Mouse (Mus musculus): Measurements from ENCODE around the gene Ttc6.

The Ttc6 gene

GRCm38 (mm10) chr12:57545371-57546241 lies 18.3 kb upstream of the Ttc6 start:
- DNase-seq (ENCODE audit: low read depth, low spot score), result no peak

DNA sequence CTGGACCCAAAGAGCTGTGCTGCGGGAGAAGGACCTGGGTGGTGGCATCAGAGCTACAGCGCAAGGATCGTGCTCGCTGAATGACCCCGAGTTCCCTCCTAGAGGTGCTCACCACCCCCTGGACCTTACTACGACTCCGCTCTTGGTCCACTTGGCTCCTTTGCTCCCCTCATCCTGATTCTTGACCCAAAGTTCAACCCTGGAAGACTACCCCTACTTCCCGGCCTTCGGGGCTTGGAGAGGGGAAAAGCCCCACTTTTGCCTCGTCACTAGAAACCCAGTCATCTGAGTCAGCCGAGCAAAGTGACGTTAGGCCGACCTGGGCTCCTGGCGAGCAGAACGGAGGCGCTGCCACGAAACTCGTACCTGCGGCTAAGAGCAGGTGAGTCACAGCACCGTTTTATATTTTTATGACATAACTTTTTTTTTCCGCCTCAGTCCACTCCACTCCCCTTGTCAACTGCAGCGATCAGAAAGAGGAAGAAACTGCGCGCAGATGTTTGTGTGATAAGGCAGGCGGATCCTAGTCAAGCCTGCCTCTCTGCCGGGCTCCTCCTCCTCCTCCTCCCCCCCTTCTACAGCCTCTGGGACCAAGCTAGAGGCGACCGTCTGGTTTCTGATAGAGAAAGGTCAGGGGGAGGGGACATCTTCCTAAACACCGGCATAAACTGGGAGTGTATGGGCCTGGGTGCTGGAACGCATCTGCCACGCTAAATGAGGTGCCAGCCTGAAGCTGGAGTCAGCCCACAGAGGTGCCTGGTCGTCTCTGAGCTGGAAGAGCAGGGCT lies 17.3 kb upstream of the Ttc6 start, which contains the start of gene Foxa1:
Gene Foxa1 (minus strand): TSS at position 502 of the 787 bp plus-strand sequence.
- no peak for DNase-seq (ENCODE audit: low read depth, low spot score)

DNA sequence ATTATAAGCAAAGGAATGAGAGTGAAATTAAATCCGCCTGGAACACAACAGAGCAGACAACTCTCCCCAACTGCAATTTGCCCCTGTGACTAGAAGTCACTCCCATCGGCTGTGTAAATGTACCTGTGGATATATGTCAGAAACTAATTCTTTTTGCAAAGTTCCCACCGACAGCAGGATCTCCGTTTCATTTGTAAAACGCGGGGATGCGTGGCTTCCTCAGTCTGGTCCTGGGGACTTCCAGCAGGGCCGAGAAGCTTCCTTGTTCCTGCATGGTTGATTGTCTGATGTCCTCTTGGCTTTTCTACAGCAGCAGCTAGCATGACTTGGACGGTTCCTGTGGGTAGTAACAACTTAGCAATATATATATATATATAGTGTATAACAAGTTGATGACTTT lies 16.0 kb upstream of the Ttc6 start:
- DNase-seq (ENCODE audit: low read depth, low spot score), result no peak

DNA sequence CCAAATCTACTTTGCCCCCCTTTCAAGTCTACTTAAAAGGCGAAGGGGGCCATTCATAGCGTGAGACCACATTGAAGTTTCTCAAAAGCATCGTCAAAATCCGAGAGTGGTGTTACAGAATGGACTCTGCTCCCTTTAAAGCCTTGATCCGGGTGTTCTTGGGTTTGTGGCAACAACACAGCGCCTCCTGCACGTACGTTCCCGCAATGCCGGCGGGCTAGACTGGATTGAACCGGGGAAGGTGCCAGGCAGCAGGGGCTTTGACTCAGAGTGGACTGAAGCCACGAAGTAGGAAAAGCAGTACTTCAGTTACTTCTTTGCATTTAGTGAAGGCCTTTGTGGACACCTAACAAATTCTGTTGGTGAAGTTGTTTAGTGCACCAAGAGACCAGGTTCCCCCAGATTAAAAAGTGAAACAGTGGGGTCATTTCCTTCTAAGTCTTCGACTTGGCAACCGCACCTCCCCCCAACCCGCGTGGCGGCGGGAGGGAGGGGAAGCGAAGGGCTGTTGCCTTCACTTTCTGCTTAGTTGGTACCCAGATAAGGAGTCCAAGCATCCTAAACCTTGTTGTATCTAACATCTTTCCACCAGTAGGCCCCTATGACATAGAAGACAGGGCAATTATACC lies 15.4 kb upstream of the Ttc6 start:
- DNase-seq (ENCODE audit: low read depth, low spot score), result no peak

DNA sequence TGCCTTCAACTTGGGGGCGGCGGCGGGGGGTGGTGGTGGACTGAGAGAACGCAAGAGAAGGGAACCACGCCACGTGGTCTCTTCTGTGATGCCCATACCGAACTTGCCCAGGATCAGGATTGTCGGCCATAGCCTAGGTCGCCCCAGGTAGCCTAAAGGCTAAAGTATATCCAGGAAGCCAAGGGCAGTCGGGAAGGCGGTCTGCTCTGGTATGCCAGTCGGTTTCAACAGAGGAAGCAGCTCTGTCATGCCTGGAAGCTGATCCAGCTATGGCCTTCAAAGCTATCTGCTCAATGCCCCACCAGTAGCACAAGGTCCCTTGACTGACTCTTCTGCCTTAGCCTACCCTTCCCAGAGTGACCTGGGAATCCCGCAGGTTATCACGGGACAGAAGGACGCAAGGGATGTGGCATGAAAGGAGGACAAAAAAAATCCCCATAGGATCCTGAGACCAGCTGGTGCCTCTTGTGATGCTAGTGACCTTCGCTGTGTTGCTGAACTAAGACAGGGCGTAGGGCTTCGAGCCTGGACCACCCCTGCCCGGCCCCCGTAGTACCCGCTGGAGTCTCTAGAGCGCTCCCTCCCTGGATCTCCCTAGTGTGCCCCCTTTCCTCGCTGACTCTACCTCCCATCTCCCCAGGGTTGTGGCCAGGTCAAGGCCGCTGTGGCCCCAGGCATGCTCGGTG lies 14.8 kb upstream of the Ttc6 start:
- no peak for DNase-seq (ENCODE audit: low read depth, low spot score)

GRCm38 (mm10) chr12:57549667-57550160 lies 14.2 kb upstream of the Ttc6 start:
- no peak for DNase-seq (ENCODE audit: low read depth, low spot score)

DNA sequence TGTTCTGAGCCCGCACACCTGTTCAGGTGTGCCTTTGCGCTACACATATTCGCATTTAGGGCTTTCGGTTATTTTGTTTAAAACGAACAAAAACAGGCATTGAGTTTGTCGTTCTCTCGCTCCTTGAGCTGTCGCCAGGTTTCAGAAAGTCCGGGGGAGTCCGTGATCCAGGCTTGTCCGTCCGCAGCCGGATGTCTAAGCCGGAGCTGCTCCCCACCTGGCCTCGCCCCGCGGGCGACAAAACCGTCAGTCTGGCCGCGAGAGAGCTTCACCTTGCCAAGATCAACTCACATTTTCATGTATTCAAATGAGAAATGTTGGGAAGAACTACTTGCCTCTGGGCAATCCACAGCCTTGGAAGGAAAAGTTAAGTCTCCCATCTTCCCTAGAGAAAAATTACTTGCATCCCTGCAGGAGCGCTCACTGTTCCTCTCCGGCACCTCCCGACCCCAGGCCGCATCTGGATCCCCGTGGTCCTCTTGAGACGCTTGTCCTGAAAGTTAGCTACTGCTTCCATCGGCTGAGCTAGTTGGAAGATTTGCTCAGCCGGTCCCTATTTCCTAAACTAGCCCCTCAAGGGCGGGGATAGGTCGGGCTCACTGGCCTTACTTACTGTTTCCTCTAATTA lies 13.6 kb upstream of the Ttc6 start:
- DNase-seq (ENCODE audit: low read depth, low spot score), result no peak

GRCm38 (mm10) chr12:57550881-57551280 lies 13.0 kb upstream of the Ttc6 start:
- no peak for DNase-seq (ENCODE audit: low read depth, low spot score)

DNA sequence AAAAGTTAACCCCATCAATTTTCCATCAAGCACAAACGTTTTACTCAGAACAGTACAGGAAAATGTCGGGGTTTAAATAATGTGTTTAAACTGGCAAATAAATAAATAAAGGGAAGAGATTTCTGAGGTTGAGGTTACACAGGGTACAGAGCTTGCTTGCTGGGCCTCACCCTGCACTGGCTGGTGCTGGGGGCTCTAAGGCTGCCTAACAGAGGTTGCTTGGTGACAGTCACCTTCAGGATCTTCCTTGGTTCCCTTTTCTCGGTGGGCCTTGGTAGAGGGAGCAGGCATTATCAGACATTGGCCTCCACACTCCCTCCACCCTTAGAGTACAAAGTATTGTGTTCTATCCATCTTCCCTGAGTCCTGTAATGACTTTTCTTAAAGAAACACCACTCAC lies 11.6 kb upstream of the Ttc6 start:
- no peak for DNase-seq (ENCODE audit: low read depth, low spot score)

GRCm38 (mm10) chr12:57554091-57554490 lies 9.8 kb upstream of the Ttc6 start:
- no peak for DNase-seq (ENCODE audit: low read depth, low spot score)

GRCm38 (mm10) chr12:57571773-57572172 lies 7.9 kb downstream of the Ttc6 start:
- no peak for DNase-seq (ENCODE audit: low read depth, low spot score)

DNA sequence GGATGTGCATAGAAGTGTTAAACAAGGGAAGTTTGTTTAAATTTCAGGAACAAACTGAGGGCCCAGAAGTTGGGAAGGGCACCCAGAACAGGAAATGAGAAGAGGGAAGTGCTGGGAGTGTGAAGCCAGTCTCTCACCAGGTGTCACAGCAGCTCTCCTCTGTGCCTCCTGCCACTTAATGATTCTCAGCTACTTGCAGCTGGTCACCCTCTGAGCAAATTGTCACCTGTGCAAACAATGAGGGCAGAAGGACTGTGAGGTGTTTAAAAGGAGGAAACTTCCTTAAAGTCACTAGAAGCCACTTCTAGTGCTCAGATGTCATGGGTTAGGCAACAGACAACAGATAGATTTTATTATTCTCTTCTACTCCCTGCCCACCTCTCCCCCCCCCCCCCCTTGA lies 8.5 kb downstream of the Ttc6 start:
- no peak for DNase-seq (ENCODE audit: low read depth, low spot score)

- DNase-seq (ENCODE audit: low read depth, low spot score), result no peak
Measured at GRCm38 (mm10) chr12:57575931-57576628, 12.2 kb downstream of the Ttc6 start.

- no peak for DNase-seq (ENCODE audit: low read depth, low spot score)
Measured at GRCm38 (mm10) chr12:57607624-57608023, 43.7 kb downstream of the Ttc6 start.

GRCm38 (mm10) chr12:57615137-57615536 lies 51.2 kb downstream of the Ttc6 start:
- no peak for DNase-seq (ENCODE audit: low read depth, low spot score)

GRCm38 (mm10) chr12:57622030-57622429 lies 58.1 kb downstream of the Ttc6 start:
- no peak for DNase-seq (ENCODE audit: low read depth, low spot score)

- DNase-seq (ENCODE audit: low read depth, low spot score), result no peak
Measured at GRCm38 (mm10) chr12:57623264-57623663, 59.4 kb downstream of the Ttc6 start.

- DNase-seq (ENCODE audit: low read depth, low spot score), result no peak
Measured at GRCm38 (mm10) chr12:57624011-57624608, 60.2 kb downstream of the Ttc6 start.

- DNase-seq (ENCODE audit: low read depth, low spot score), result no peak
Measured at GRCm38 (mm10) chr12:57650011-57650410, 86.1 kb downstream of the Ttc6 start.

DNA sequence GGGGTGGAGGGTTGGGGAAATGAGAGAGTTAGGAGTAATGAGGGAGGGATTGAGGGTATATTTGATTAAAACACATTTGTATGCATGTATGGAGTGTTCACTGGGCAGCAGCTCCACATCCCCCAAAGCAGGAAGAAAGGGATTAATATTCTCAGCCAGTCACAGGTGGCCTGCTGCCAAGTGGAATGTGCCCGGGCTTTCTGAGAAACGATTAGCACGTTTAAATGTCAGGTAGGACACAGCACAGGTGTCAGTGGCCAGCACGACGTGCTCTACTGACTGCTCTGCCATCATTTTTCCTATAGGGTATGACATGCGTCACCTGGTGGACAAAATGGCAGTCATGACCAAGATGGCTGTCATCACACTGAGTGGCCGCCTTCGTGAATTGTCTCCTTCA lies 86.8 kb downstream of the Ttc6 start:
- no peak for DNase-seq (ENCODE audit: low read depth, low spot score)

All from retina, adult 2 months (tissue).